Mouse (Mus musculus): Measurements from ENCODE around the gene Vkorc1l1.

DNA sequence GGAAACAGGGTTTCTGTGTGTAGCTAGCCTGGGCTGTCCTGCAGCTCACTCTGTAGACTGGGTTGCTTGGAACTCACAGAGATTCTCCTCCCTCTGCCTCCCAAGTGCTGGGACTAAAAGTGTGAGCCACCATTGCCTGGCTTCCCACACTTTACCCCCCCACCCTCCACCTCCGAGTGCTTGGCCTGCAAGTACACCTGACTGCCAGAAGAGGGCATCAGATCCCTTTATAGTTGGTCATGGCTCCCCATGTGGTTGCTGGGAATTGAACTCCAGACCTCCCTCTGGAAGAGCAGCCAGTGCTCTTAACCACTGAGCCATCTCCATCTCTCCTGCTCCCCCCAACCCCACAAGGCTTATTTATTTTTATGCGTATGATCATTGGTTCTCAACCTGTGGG, 27.7 kb upstream of the Vkorc1l1 start:
- peak; percentile 76 for TF ChIP-seq CTCF (conservative IDR thresholded peaks at IDR 0.05; ENCODE audit: insufficient read depth, insufficient read length, low read depth, low read length)
- no peak for TF ChIP-seq POLR2A (IDR thresholded peaks at IDR 0.05; ENCODE audit: low read depth, low read length)

All from kidney, adult 2 months (tissue).